Mouse (Mus musculus): ENCODE results near the gene Dnajb12. TPM values are rescaled to one million over a fixed set of nuclear protein-coding genes. Genes with fewer than 3 reads are reported as not detected.
A peak's percentile ranks its signal among the peaks of the same experiment; 100 is the strongest.

The Dnajb12 gene
- polyA plus RNA-seq, 1 experiment from 2014 or later = 31.3 TPM

GRCm38 (mm10) chr10:59942281-59942846, 63.0 kb downstream of the Dnajb12 start:
- peaks cover 13% of the 10 kb centered on the region for H3K4me1 ChIP-seq (ENCODE audit: control insufficient read depth, insufficient read depth, low read length)
- H3K27me3 ChIP-seq (ENCODE audit: control insufficient read depth, insufficient read depth, low read length) = peaks cover 2% of the 10 kb centered on the region; the same call in 1 of the 2 replicates
- no peaks in the 10 kb centered on the region for H3K9me3 ChIP-seq (replicated peaks; ENCODE audit: control insufficient read depth, low read length)
- H3K36me3 ChIP-seq (ENCODE audit: control insufficient read depth, insufficient read depth, low read length) = no peaks in the 10 kb centered on the region
- 43% methylated on average over 21 of the region's 21 CpGs for WGBS (ENCODE audit: insufficient replicate concordance)
- peak overlapping the region; percentile 65 for H3K4me2 ChIP-seq
- ATAC-seq (replicated peaks; ENCODE audit: insufficient number of reproducible peaks, low FRiP score, low TSS enrichment) = no peak
- H3K9ac ChIP-seq (ENCODE audit: low read depth, low read length) = peak overlapping the region; percentile 66
- peak overlapping the region; percentile 13 for H3K4me3 ChIP-seq (ENCODE audit: low read depth, low read length)
- H3K27ac ChIP-seq (ENCODE audit: low read depth, low read length) = peak overlapping the region; percentile 77

DNA sequence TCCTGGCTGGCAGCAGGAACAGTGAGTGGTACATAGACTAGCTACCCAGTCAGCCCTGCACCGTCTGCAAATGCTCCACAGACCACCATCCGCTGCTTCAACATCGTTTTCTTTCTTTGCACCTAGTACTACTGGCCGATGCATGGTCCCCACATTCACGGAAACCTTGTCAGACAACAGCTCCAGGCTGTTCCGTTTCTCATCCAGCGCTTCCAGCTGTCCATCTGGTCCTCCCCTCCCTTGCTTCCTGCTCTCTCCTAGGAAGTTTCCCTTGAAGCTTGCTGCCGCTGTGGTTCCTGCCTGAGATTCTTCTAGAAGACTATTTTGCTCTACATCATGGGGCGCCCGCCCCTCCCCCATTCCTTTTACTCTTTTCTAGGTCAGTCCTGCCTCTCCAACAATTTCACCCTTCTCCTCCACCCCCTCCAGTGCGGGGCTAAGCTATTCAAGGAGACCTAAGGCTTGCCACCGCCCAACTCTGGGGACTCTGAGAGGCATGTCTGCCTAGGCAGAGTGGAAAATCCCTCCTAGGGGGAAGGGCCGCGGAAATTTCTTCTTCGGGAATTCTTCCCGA, 63.6 kb downstream of the Dnajb12 start:
- Histone ChIP-seq H3K4me1 (ENCODE audit: control insufficient read depth, insufficient read depth, low read length) (peaks cover 13% of the 10 kb centered on the region), H3K9me3 (replicated peaks; ENCODE audit: control insufficient read depth, low read length) (no peaks in the 10 kb centered on the region), H3K4me2 (peak overlapping the region; percentile 65), H3K27me3 (ENCODE audit: control insufficient read depth, insufficient read depth, low read length) (peaks cover 2% of the 10 kb centered on the region; the same call in 1 of the 2 replicates), H3K9ac (ENCODE audit: low read depth, low read length) (peak overlapping the region; percentile 66), H3K27ac (ENCODE audit: low read depth, low read length) (peak overlapping the region; percentile 77), H3K36me3 (ENCODE audit: control insufficient read depth, insufficient read depth, low read length) (no peaks in the 10 kb centered on the region), H3K4me3 (ENCODE audit: low read depth, low read length) (peak overlapping the region; percentile 13)
- ATAC-seq (replicated peaks; ENCODE audit: insufficient number of reproducible peaks, low FRiP score, low TSS enrichment) = 0 out of 2 replicates have a peak, but pooled peaks have one; percentile 23
- 2% methylated on average over 16 of the region's 16 CpGs for WGBS (ENCODE audit: insufficient replicate concordance)

- Histone ChIP-seq H3K4me2 (peak overlapping the region; percentile 65), H3K27me3 (ENCODE audit: control insufficient read depth, insufficient read depth, low read length) (peaks cover 2% of the 10 kb centered on the region; the same call in 1 of the 2 replicates), H3K9me3 (replicated peaks; ENCODE audit: control insufficient read depth, low read length) (no peaks in the 10 kb centered on the region), H3K36me3 (ENCODE audit: control insufficient read depth, insufficient read depth, low read length) (no peaks in the 10 kb centered on the region), H3K4me3 (ENCODE audit: low read depth, low read length) (peak overlapping the region; percentile 13), H3K4me1 (ENCODE audit: control insufficient read depth, insufficient read depth, low read length) (peaks cover 13% of the 10 kb centered on the region), H3K27ac (ENCODE audit: low read depth, low read length) (peak overlapping the region; percentile 77), H3K9ac (ENCODE audit: low read depth, low read length) (peak overlapping the region; percentile 66; the same call in 1 of the 2 replicates)
- ATAC-seq (replicated peaks; ENCODE audit: insufficient number of reproducible peaks, low FRiP score, low TSS enrichment) = peak; percentile 62; the same call in 1 of the 2 replicates
- 28% methylated on average over 13 of the region's 13 CpGs for WGBS (ENCODE audit: insufficient replicate concordance)
Observed at GRCm38 (mm10) chr10:59943421-59943989, 64.1 kb downstream of the Dnajb12 start.

DNA sequence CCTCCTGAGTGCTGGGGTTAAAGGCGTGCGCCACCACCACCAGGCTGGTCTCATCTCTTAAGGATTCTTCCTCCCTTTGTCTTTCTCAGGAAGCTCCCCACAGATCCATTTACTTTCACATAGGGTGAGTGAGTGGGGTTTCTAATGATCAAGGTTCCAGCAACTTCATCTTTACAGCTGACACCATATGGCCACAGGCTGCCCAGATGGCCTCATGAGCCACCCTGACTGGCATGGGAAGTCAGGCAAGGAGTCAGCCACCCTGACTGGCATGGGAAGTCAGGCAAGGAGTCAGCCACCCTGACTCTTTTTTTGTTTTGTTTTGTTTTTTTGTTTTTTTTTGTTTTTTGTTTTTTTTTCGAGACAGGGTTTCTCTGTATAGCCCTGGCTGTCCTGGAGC, 66.1 kb downstream of the Dnajb12 start:
- Histone ChIP-seq H3K9me3 (replicated peaks; ENCODE audit: control insufficient read depth, low read length) (no peaks in the 10 kb centered on the region), H3K36me3 (ENCODE audit: control insufficient read depth, insufficient read depth, low read length) (no peaks in the 10 kb centered on the region), H3K4me1 (ENCODE audit: control insufficient read depth, insufficient read depth, low read length) (peaks cover 27% of the 10 kb centered on the region), H3K4me3 (ENCODE audit: low read depth, low read length) (no peak overlapping the region), H3K4me2 (no peak overlapping the region), H3K9ac (ENCODE audit: low read depth, low read length) (no peak overlapping the region), H3K27ac (ENCODE audit: low read depth, low read length) (no peak overlapping the region), H3K27me3 (ENCODE audit: control insufficient read depth, insufficient read depth, low read length) (peaks cover 2% of the 10 kb centered on the region; the same call in 1 of the 2 replicates)
- 74% methylated on average over 3 of the region's 3 CpGs for WGBS (ENCODE audit: insufficient replicate concordance)
- no peak for ATAC-seq (replicated peaks; ENCODE audit: insufficient number of reproducible peaks, low FRiP score, low TSS enrichment)

DNA sequence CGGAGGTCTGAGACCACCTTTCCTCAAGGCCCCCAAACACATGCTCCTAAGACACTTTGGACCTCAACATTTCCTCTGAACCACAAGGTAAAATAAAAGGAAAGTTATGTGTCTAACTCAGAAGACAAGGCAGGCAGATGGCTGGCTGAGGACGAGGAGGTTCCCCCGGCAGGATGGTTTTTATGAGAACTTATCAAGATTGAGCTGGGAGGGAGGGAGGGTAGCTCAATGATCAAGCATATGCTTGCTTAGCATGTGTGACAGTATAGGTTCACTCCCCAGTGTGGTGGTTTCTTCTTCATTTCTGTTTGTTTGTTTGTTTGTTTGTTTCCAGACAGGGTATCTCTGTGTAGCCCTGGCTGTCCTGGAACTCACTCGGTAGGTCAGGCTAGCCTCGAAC, 67.0 kb downstream of the Dnajb12 start:
- H3K4me1 ChIP-seq (ENCODE audit: control insufficient read depth, insufficient read depth, low read length) = peaks cover 30% of the 10 kb centered on the region
- no peaks in the 10 kb centered on the region for H3K9me3 ChIP-seq (replicated peaks; ENCODE audit: control insufficient read depth, low read length)
- H3K27me3 ChIP-seq (ENCODE audit: control insufficient read depth, insufficient read depth, low read length) = peaks cover 2% of the 10 kb centered on the region; the same call in 1 of the 2 replicates
- no peaks in the 10 kb centered on the region for H3K36me3 ChIP-seq (ENCODE audit: control insufficient read depth, insufficient read depth, low read length)
- H3K27ac ChIP-seq (ENCODE audit: low read depth, low read length) = no peak overlapping the region
- no peak for ATAC-seq (replicated peaks; ENCODE audit: insufficient number of reproducible peaks, low FRiP score, low TSS enrichment)
- H3K4me3 ChIP-seq (ENCODE audit: low read depth, low read length) = no peak overlapping the region
- no peak overlapping the region for H3K9ac ChIP-seq (ENCODE audit: low read depth, low read length)
- no peak overlapping the region for H3K4me2 ChIP-seq
- 85% methylated on average over 5 of the region's 5 CpGs for WGBS (ENCODE audit: insufficient replicate concordance)

DNA sequence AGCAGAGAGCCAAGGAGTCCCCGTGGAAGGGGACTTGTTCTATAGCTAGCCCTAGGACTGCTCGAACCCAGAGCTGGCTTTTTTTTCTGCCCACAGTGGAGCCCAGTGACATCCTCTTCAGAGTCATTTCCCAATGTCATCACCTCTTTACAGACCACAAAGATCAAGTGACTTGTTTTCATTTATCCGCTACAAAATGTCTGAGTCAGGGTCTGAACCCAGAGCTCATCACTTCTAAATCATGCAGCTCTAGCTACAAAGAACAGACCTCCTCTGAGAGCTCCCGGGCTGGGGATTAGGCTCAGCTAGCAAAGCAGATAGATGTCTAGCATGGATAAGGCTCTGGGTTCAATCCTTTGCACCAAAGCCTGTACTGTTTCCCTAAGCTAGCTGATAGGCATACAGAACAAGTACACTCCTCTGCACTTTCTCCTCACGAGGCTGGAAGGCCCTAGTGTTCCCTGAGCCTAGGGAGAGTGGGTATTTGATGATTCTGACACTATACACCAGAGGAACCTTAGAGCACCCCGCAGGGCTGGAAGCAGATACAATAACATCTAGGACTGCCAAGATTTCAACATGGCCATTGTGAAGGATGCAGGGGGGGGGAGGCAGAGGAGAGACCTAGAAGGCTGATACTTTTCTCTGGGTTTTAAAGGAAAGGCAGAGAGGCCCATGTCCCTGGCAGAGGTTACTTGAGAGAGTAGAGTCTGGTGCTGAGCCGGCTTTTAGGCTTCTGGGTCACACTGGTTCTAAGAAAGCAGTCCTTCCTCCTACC, 68.1 kb downstream of the Dnajb12 start:
- Histone ChIP-seq H3K9ac (ENCODE audit: low read depth, low read length) (no peak overlapping the region), H3K27ac (ENCODE audit: low read depth, low read length) (no peak overlapping the region), H3K4me2 (no peak overlapping the region), H3K9me3 (replicated peaks; ENCODE audit: control insufficient read depth, low read length) (no peaks in the 10 kb centered on the region), H3K4me1 (ENCODE audit: control insufficient read depth, insufficient read depth, low read length) (peaks cover 25% of the 10 kb centered on the region), H3K36me3 (ENCODE audit: control insufficient read depth, insufficient read depth, low read length) (no peaks in the 10 kb centered on the region), H3K4me3 (ENCODE audit: low read depth, low read length) (no peak overlapping the region), H3K27me3 (ENCODE audit: control insufficient read depth, insufficient read depth, low read length) (no peaks in the 10 kb centered on the region)
- WGBS (ENCODE audit: insufficient replicate concordance) = 55% methylated on average over 7 of the region's 7 CpGs
- ATAC-seq (replicated peaks; ENCODE audit: insufficient number of reproducible peaks, low FRiP score, low TSS enrichment) = no peak

DNA sequence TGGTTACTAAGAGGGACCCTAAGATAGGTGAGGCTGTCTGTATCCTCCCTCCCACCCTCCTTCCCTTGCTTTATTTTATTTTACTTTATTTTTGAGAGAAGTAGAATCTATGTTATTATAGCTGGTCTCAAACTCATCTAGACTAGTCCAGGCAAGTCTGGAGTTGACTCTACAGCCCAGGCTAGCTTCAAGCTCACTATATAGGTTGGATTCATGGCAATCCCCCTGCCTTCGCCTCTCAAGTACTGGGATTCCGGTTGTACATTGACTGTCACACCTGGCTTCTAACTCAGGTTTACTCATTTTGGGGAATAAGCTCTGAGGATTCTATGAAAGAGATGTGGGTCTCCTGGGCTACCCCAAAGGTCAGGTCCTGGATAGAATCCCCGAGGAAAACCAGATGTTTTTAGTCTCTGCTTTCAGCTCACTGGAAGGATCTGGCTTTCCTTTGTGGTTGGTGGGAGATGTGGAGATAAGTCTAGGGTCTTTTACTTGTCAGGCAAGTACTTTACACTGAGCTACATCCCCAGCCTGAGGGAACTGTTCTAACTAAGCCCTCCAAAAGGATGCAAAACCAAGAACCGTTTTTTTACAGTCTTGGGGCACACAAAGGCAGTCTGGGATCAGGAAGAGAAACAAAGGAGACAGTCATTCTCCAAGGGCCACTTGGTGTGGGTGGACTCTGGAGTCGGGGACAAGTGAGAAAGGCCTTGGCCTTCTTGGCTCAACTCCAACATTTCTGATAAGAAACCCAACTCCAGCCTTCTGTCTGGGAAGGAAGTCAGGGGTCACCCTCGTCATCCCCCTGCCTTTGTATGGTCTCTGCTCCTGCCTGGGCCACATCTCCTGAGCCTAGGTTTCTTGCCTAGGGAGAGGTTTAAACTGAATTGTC, 69.3 kb downstream of the Dnajb12 start:
- 35% methylated on average over 6 of the region's 6 CpGs for WGBS (ENCODE audit: insufficient replicate concordance)
- Histone ChIP-seq H3K4me2 (no peak overlapping the region; the same call in 1 of the 2 replicates), H3K27me3 (ENCODE audit: control insufficient read depth, insufficient read depth, low read length) (no peaks in the 10 kb centered on the region), H3K9ac (ENCODE audit: low read depth, low read length) (no peak overlapping the region), H3K27ac (ENCODE audit: low read depth, low read length) (0 out of 2 replicates have a peak overlapping the region, but pooled peaks have one; percentile 2), H3K4me1 (ENCODE audit: control insufficient read depth, insufficient read depth, low read length) (peaks cover 27% of the 10 kb centered on the region), H3K4me3 (ENCODE audit: low read depth, low read length) (no peak overlapping the region), H3K36me3 (ENCODE audit: control insufficient read depth, insufficient read depth, low read length) (no peaks in the 10 kb centered on the region), H3K9me3 (replicated peaks; ENCODE audit: control insufficient read depth, low read length) (no peaks in the 10 kb centered on the region)
- no peak for ATAC-seq (replicated peaks; ENCODE audit: insufficient number of reproducible peaks, low FRiP score, low TSS enrichment)

Data from heart, embryonic 11.5 days (tissue).